Mouse (Mus musculus): ENCODE results near the gene Itpa. TPM values are rescaled to one million over a fixed set of nuclear protein-coding genes. Genes with fewer than 3 reads are reported as not detected.

Itpa gene
- polyA plus RNA-seq, 1 experiment from 2014 or later = 118 TPM

- no peaks in the 10 kb centered on the region for H3K9me3 ChIP-seq
- H3K4me1 ChIP-seq = peaks cover 27% of the 10 kb centered on the region
- whole genome bisulfite sequencing = under 1% methylated on average over 40 of the region's 40 CpGs
- H3K27me3 ChIP-seq (ENCODE audit: insufficient read depth, poor library complexity, severe bottlenecking) = no peaks in the 10 kb centered on the region
- H3K36me3 ChIP-seq = peaks cover 34% of the 10 kb centered on the region
- peak within 1 kb of the TSS; percentile 99 for H3K27ac ChIP-seq
- H3K4me3 ChIP-seq = peak within 1 kb of the TSS; percentile 73
- DNase-seq (ENCODE audit: low spot score) = peak; percentile 97
Measured at GRCm38 (mm10) chr2:130664102-130664701, 3.2 kb upstream of the Itpa start, which contains the start of gene Ddrgk1. TSS of gene Ddrgk1 (minus strand) at chr2:130664659.

- DNase-seq (ENCODE audit: low spot score) = no peak
- Histone ChIP-seq H3K27ac (no peak overlapping the region), H3K4me1 (no peaks in the 10 kb centered on the region), H3K9me3 (no peaks in the 10 kb centered on the region), H3K36me3 (peaks cover 97% of the 10 kb centered on the region), H3K27me3 (ENCODE audit: insufficient read depth, poor library complexity, severe bottlenecking) (no peaks in the 10 kb centered on the region), H3K4me3 (no peak overlapping the region)
- 84% methylated on average over 10 of the region's 10 CpGs for WGBS
Measured at GRCm38 (mm10) chr2:130677211-130677610, 9.8 kb downstream of the Itpa start.

GRCm38 (mm10) chr2:130679154-130679553 is 11.7 kb downstream of the Itpa start:
- DNase-seq (ENCODE audit: low spot score) = no peak
- H3K4me3 ChIP-seq = no peak overlapping the region
- no peak overlapping the region for H3K27ac ChIP-seq
- 90% methylated on average over 12 of the region's 12 CpGs for WGBS
- H3K27me3 ChIP-seq (ENCODE audit: insufficient read depth, poor library complexity, severe bottlenecking) = no peaks in the 10 kb centered on the region
- peaks cover 99% of the 10 kb centered on the region for H3K36me3 ChIP-seq
- H3K4me1 ChIP-seq = no peaks in the 10 kb centered on the region
- no peaks in the 10 kb centered on the region for H3K9me3 ChIP-seq

GRCm38 (mm10) chr2:130679899-130680298 is 12.5 kb downstream of the Itpa start:
- no peak overlapping the region for H3K4me3 ChIP-seq
- peaks cover 99% of the 10 kb centered on the region for H3K36me3 ChIP-seq
- no peak overlapping the region for H3K27ac ChIP-seq
- no peaks in the 10 kb centered on the region for H3K27me3 ChIP-seq (ENCODE audit: insufficient read depth, poor library complexity, severe bottlenecking)
- WGBS = 94% methylated on average over 6 of the region's 6 CpGs
- no peaks in the 10 kb centered on the region for H3K4me1 ChIP-seq
- DNase-seq (ENCODE audit: low spot score) = no peak
- no peaks in the 10 kb centered on the region for H3K9me3 ChIP-seq

GRCm38 (mm10) chr2:130681531-130681930 is 14.1 kb downstream of the Itpa start:
- no peaks in the 10 kb centered on the region for H3K27me3 ChIP-seq (ENCODE audit: insufficient read depth, poor library complexity, severe bottlenecking)
- H3K4me3 ChIP-seq = no peak overlapping the region
- H3K4me1 ChIP-seq = no peaks in the 10 kb centered on the region
- no peak overlapping the region for H3K27ac ChIP-seq
- H3K9me3 ChIP-seq = no peaks in the 10 kb centered on the region
- WGBS = 88% methylated on average over 3 of the region's 3 CpGs
- no peak for DNase-seq (ENCODE audit: low spot score)
- H3K36me3 ChIP-seq = peaks cover 91% of the 10 kb centered on the region

GRCm38 (mm10) chr2:130685426-130685825 is 18.0 kb downstream of the Itpa start:
- peaks cover 52% of the 10 kb centered on the region for H3K36me3 ChIP-seq
- no peaks in the 10 kb centered on the region for H3K9me3 ChIP-seq
- H3K4me3 ChIP-seq = no peak overlapping the region
- H3K27ac ChIP-seq = no peak overlapping the region
- H3K4me1 ChIP-seq = no peaks in the 10 kb centered on the region
- no peak for DNase-seq (ENCODE audit: low spot score)
- 76% methylated on average over 9 of the region's 9 CpGs for WGBS
- no peaks in the 10 kb centered on the region for H3K27me3 ChIP-seq (ENCODE audit: insufficient read depth, poor library complexity, severe bottlenecking)

GRCm38 (mm10) chr2:130689011-130689410 is 21.6 kb downstream of the Itpa start:
- WGBS = 71% methylated on average over 2 of the region's 2 CpGs
- no peak overlapping the region for H3K27ac ChIP-seq

GRCm38 (mm10) chr2:130693563-130693962 is 26.2 kb downstream of the Itpa start:
- WGBS = 35% methylated on average over 3 of the region's 3 CpGs
- no peak overlapping the region for H3K27ac ChIP-seq
- H3K4me3 ChIP-seq = no peak overlapping the region
- H3K4me1 ChIP-seq = peaks cover 20% of the 10 kb centered on the region
- H3K27me3 ChIP-seq (ENCODE audit: insufficient read depth, poor library complexity, severe bottlenecking) = peaks cover 56% of the 10 kb centered on the region
- no peaks in the 10 kb centered on the region for H3K9me3 ChIP-seq
- DNase-seq (ENCODE audit: low spot score) = no peak
- no peaks in the 10 kb centered on the region for H3K36me3 ChIP-seq

More at GRCm38 (mm10) chr2:130689011-130689410, 21.6 kb downstream of the Itpa start:
- H3K9me3 ChIP-seq = no peaks in the 10 kb centered on the region
- peaks cover 17% of the 10 kb centered on the region for H3K36me3 ChIP-seq
- DNase-seq (ENCODE audit: low spot score) = no peak
- peaks cover 13% of the 10 kb centered on the region for H3K27me3 ChIP-seq (ENCODE audit: insufficient read depth, poor library complexity, severe bottlenecking)
- H3K4me1 ChIP-seq = no peaks in the 10 kb centered on the region
- no peak overlapping the region for H3K4me3 ChIP-seq

GRCm38 (mm10) chr2:130696700-130697152 is 29.3 kb downstream of the Itpa start:
- Histone ChIP-seq H3K9me3 (no peaks in the 10 kb centered on the region), H3K4me1 (peaks cover 20% of the 10 kb centered on the region), H3K4me3 (peak overlapping the region; percentile 77), H3K36me3 (no peaks in the 10 kb centered on the region), H3K27me3 (ENCODE audit: insufficient read depth, poor library complexity, severe bottlenecking) (peaks cover 68% of the 10 kb centered on the region), H3K27ac (peak overlapping the region; percentile 52; the same call in 1 of the 2 replicates)
- DNase-seq (ENCODE audit: low spot score) = no peak
- 2% methylated on average over 31 of the region's 31 CpGs for WGBS

- H3K27ac ChIP-seq = peak within 1 kb of the TSS; percentile 52; the same call in 1 of the 2 replicates
Measured at GRCm38 (mm10) chr2:130697153-130697810, 29.9 kb downstream of the Itpa start, which contains the start of gene Slc4a11. TSS of gene Slc4a11 (minus strand) at chr2:130697519.

GRCm38 (mm10) chr2:130697821-130698266 is 30.4 kb downstream of the Itpa start:
- Histone ChIP-seq H3K4me3 (peak overlapping the region; percentile 77), H3K9me3 (no peaks in the 10 kb centered on the region), H3K27me3 (ENCODE audit: insufficient read depth, poor library complexity, severe bottlenecking) (peaks cover 68% of the 10 kb centered on the region), H3K27ac (peak overlapping the region; percentile 52; the same call in 1 of the 2 replicates), H3K4me1 (peaks cover 20% of the 10 kb centered on the region), H3K36me3 (no peaks in the 10 kb centered on the region)
- WGBS = 1% methylated on average over 14 of the region's 14 CpGs
- DNase-seq (ENCODE audit: low spot score) = no peak

More at GRCm38 (mm10) chr2:130697153-130697810, 29.9 kb downstream of the Itpa start, which contains the start of gene Slc4a11:
- no peaks in the 10 kb centered on the region for H3K36me3 ChIP-seq
- peak within 1 kb of the TSS; percentile 77 for H3K4me3 ChIP-seq
- H3K4me1 ChIP-seq = peaks cover 20% of the 10 kb centered on the region
- WGBS = under 1% methylated on average over 65 of the region's 65 CpGs
- peak; percentile 85 for DNase-seq (ENCODE audit: low spot score)
- H3K9me3 ChIP-seq = no peaks in the 10 kb centered on the region
- peaks cover 68% of the 10 kb centered on the region for H3K27me3 ChIP-seq (ENCODE audit: insufficient read depth, poor library complexity, severe bottlenecking)

- Histone ChIP-seq H3K4me3 (no peak overlapping the region), H3K9me3 (no peaks in the 10 kb centered on the region), H3K27me3 (ENCODE audit: insufficient read depth, poor library complexity, severe bottlenecking) (peaks cover 9% of the 10 kb centered on the region), H3K4me1 (peaks cover 10% of the 10 kb centered on the region; the same call in 1 of the 2 replicates), H3K27ac (no peak overlapping the region), H3K36me3 (peaks cover 22% of the 10 kb centered on the region)
- no peak for DNase-seq (ENCODE audit: low spot score)
- 59% methylated on average over 9 of the region's 9 CpGs for WGBS
Measured at GRCm38 (mm10) chr2:130704040-130705001, 36.9 kb downstream of the Itpa start.

All from heart, embryonic 10.5 days (tissue).